Comparison of ENCODE assay signal across 18 mouse cellular contexts in genomic region chr13:110517986-110518385, GRCm38 (mm10).
DNase-seq lines count a peak whose midpoint lies in the region; ATAC-seq and TF ChIP-seq lines count a peak whose summit lies in the region.
"Had no signal": no experiment of that assay in that cellular context is flagged by ENCODE, and none has a peak within 500 bp of the region (broad histone marks: within the 10 kb centered on the region; RNA-seq: fewer than 3 reads in every experiment).

No protein-coding gene starts in this region.

- no peak overlapping the region for H3K4me2 ChIP-seq in forebrain, embryonic 16.5 days (ENCODE audit: low read length)
- no peak overlapping the region for H3K4me2 ChIP-seq in forebrain, embryonic 12.5 days
- H3K4me2 ChIP-seq in hindbrain, embryonic 12.5 days (replicated peaks): no peak overlapping the region
- H3K4me2 ChIP-seq: heart, embryonic 12.5 days; hindbrain, embryonic 14.5 days; midbrain, embryonic 15.5 days had no signal

- H3K9ac ChIP-seq in forebrain, embryonic 16.5 days (replicated peaks; ENCODE audit: low read depth, low read length): no peak overlapping the region
- H3K9ac ChIP-seq in forebrain, embryonic 12.5 days: no peak overlapping the region
- H3K9ac ChIP-seq in hindbrain, embryonic 12.5 days: no peak overlapping the region
- H3K9ac ChIP-seq: heart, embryonic 12.5 days; hindbrain, embryonic 14.5 days; liver, postnatal 0 days; midbrain, embryonic 15.5 days had no signal

- no peak for TF ChIP-seq CTCF in brain, embryonic 14.5 days (IDR thresholded peaks at IDR 0.05; ENCODE audit: borderline replicate concordance, extremely low read depth, insufficient read depth, insufficient read length)

- DNase-seq in brain, embryonic 14.5 days (ENCODE audit: low read depth): peak; percentile 60
- peak; percentile 31 for DNase-seq in layer of hippocampus, adult 9-10 months (ENCODE audit: low spot score)
- DNase-seq in right cerebral cortex, adult 2 months (ENCODE audit: low spot score in 2 of 2): peak; percentile 49 to 52
- no peak for DNase-seq in T-cell, adult 2 months (ENCODE audit: low spot score)
- DNase-seq in ovary, adult 18-20 months (ENCODE audit: low spot score): no peak
- DNase-seq: adrenal gland, postnatal 25 days; cerebellum, adult 11 months; gastrocnemius, postnatal 10 days; kidney, adult 11 months; kidney, postnatal 4 days; liver, postnatal 0 days had no signal

- TF ChIP-seq POLR2A in brain, embryonic 14.5 days (IDR thresholded peaks at IDR 0.05; ENCODE audit: borderline replicate concordance, extremely low read depth, insufficient read depth, insufficient read length, poor library complexity, severe bottlenecking): no peak

- no peaks in the 10 kb centered on the region for H3K27me3 ChIP-seq in forebrain, embryonic 16.5 days (replicated peaks; ENCODE audit: control insufficient read depth, insufficient read depth, low read length)
- H3K27me3 ChIP-seq in forebrain, embryonic 12.5 days: no peaks in the 10 kb centered on the region
- no peaks in the 10 kb centered on the region for H3K27me3 ChIP-seq in hindbrain, embryonic 12.5 days
- H3K27me3 ChIP-seq: heart, embryonic 12.5 days; midbrain, embryonic 15.5 days had no signal

- no peak overlapping the region for H3K4me3 ChIP-seq in forebrain, embryonic 16.5 days (replicated peaks; ENCODE audit: low read length)
- no peak overlapping the region for H3K4me3 ChIP-seq in forebrain, embryonic 12.5 days (replicated peaks)
- no peak overlapping the region for H3K4me3 ChIP-seq in hindbrain, embryonic 12.5 days
- H3K4me3 ChIP-seq: erythroblast, embryonic 14.5 days; heart, embryonic 12.5 days; midbrain, embryonic 15.5 days had no signal

- H3K4me1 ChIP-seq in forebrain, embryonic 16.5 days (replicated peaks; ENCODE audit: control insufficient read depth, insufficient read depth, low read length): no peaks in the 10 kb centered on the region; the same call in 1 of the 2 replicates
- H3K4me1 ChIP-seq in forebrain, embryonic 12.5 days: no peaks in the 10 kb centered on the region
- H3K4me1 ChIP-seq in hindbrain, embryonic 12.5 days: no peaks in the 10 kb centered on the region
- H3K4me1 ChIP-seq: midbrain, embryonic 15.5 days had no signal

- no peak overlapping the region for H3K27ac ChIP-seq in forebrain, embryonic 16.5 days (ENCODE audit: low read length)
- H3K27ac ChIP-seq in forebrain, embryonic 12.5 days: no peak overlapping the region
- H3K27ac ChIP-seq in hindbrain, embryonic 12.5 days: no peak overlapping the region
- H3K27ac ChIP-seq: hindbrain, embryonic 14.5 days; midbrain, embryonic 15.5 days had no signal

- 55% methylated on average over 8 of the region's 8 CpGs for WGBS in forebrain, embryonic 16.5 days
- WGBS in forebrain, embryonic 12.5 days: 87% methylated on average over 8 of the region's 8 CpGs
- WGBS in hindbrain, embryonic 12.5 days: 88% methylated on average over 8 of the region's 8 CpGs

- peak; percentile 71 for ATAC-seq in forebrain, embryonic 16.5 days
- ATAC-seq in forebrain, embryonic 12.5 days (ENCODE audit: low FRiP score): no peak
- no peak for ATAC-seq in hindbrain, embryonic 12.5 days (ENCODE audit: low FRiP score)
- ATAC-seq: liver, postnatal 0 days; midbrain, embryonic 15.5 days had no signal

- H3K36me3 ChIP-seq in forebrain, embryonic 16.5 days (ENCODE audit: control insufficient read depth, insufficient read depth): no peaks in the 10 kb centered on the region
- no peaks in the 10 kb centered on the region for H3K36me3 ChIP-seq in forebrain, embryonic 12.5 days (replicated peaks)
- H3K36me3 ChIP-seq in hindbrain, embryonic 12.5 days: no peaks in the 10 kb centered on the region
- H3K36me3 ChIP-seq: heart, embryonic 12.5 days; midbrain, embryonic 15.5 days had no signal

- no peaks in the 10 kb centered on the region for H3K9me3 ChIP-seq in forebrain, embryonic 16.5 days (ENCODE audit: control insufficient read depth, low read length)
- no peaks in the 10 kb centered on the region for H3K9me3 ChIP-seq in forebrain, embryonic 12.5 days
- no peaks in the 10 kb centered on the region for H3K9me3 ChIP-seq in hindbrain, embryonic 12.5 days (replicated peaks)
- H3K9me3 ChIP-seq: heart, embryonic 12.5 days; midbrain, embryonic 15.5 days had no signal

Comparison
In these comparisons a context has a peak if more than half of its experiments do, and no peak if none do; other contexts are left out.
1. DNase-seq: peak in brain, embryonic 14.5 days (single experiment), layer of hippocampus, adult 9-10 months (single experiment) and right cerebral cortex, adult 2 months (2 of 2); none in T-cell, adult 2 months (single experiment) and ovary, adult 18-20 months (single experiment).